Comparison of ENCODE assay signal across 8 mouse cellular contexts in the genomic region with DNA sequence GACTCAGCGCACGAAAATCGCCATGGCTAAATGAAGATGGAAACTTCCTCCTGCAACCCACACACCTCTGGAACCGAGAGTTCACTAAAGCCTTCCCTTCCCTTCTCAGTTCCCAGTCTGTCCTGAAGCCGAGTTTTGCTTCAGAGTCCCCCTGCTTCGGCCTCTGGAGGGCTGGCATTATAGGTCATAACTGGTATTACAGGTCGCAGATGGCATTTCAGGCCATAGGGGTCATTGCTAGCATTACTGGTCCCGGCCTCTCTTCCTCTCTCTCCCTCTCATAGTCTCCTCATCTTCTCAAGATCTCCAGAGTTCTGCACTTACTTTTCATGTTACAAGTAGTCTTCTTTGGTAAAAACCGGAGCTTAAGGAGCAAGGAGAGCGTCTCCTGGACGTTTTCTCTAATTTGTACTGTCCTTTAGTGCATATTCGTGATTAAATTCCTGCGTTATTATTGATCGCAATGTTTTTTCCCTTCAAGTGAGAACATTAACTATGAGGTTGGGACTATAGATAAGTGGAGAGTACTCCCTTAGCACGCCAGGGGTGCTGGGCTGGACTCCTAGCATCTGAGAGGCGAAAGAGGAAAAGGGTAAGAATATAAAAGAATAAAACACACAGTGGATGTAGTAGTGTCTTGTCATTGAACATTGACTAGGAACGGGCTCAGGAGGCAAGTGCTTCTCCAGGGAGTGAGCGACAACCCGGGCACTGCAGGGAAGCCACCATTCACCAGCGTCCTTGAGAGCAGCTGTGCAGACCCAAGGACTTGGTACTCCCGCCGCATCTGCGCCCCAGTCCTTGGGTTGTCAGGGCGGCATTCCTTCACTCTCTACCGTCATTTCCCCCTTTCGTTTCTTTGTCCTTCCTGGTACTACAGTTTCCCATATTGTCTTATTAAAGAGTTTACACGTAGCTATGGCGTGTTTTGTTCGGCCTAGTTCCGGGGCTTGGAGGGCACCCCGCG. TPM values are rescaled to one million over a fixed set of nuclear protein-coding genes. Genes with fewer than 3 reads are reported as not detected.
DNase-seq lines count a peak whose midpoint lies in the region; ATAC-seq and TF ChIP-seq lines count a peak whose summit lies in the region.

No protein-coding gene starts in this region.

- no peak for TF ChIP-seq POLR2A in kidney, adult 2 months (IDR thresholded peaks at IDR 0.05; ENCODE audit: low read depth, low read length)

- no peaks in the 10 kb centered on the region for H3K27me3 ChIP-seq in embryonic facial prominence, embryonic 15.5 days
- no peaks in the 10 kb centered on the region for H3K27me3 ChIP-seq in kidney, adult 2 months (replicated peaks; ENCODE audit: control insufficient read depth, insufficient read depth, low read length)

- peak overlapping the region; percentile 74 for H3K4me3 ChIP-seq in embryonic facial prominence, embryonic 15.5 days (replicated peaks)
- H3K4me3 ChIP-seq in kidney, adult 2 months (ENCODE audit: insufficient read depth, low read depth, low read length), result peak overlapping the region; percentile 74

- H3K9me3 ChIP-seq in embryonic facial prominence, embryonic 15.5 days (replicated peaks), result no peaks in the 10 kb centered on the region

- no peak for TF ChIP-seq CTCF in kidney, adult 2 months (conservative IDR thresholded peaks at IDR 0.05; ENCODE audit: insufficient read depth, insufficient read length, low read depth, low read length)

- H3K4me1 ChIP-seq in embryonic facial prominence, embryonic 15.5 days, result peaks cover 22% of the 10 kb centered on the region
- peaks cover 4% of the 10 kb centered on the region for H3K4me1 ChIP-seq in kidney, adult 2 months (ENCODE audit: control insufficient read depth, insufficient read depth, low read length)

- H3K27ac ChIP-seq in embryonic facial prominence, embryonic 15.5 days (replicated peaks), result peak overlapping the region; percentile 90
- peak overlapping the region; percentile 57 for H3K27ac ChIP-seq in kidney, adult 2 months (ENCODE audit: insufficient read depth, low read depth, low read length)

- H3K9ac ChIP-seq in embryonic facial prominence, embryonic 15.5 days, result peak overlapping the region; percentile 78

- WGBS in embryonic facial prominence, embryonic 15.5 days, result 13% methylated on average over 32 of the region's 32 CpGs
- 32% methylated on average over 32 of the region's 32 CpGs for WGBS in kidney, adult 2 months

- H3K4me2 ChIP-seq in embryonic facial prominence, embryonic 15.5 days (replicated peaks), result peak overlapping the region; percentile 68

- peak; percentile 53 for ATAC-seq in embryonic facial prominence, embryonic 15.5 days (ENCODE audit: insufficient number of reproducible peaks, low FRiP score, low TSS enrichment, low read depth)

- DNase-seq in layer of hippocampus, adult 9-10 months (ENCODE audit: low spot score), result peak; percentile 29
- no peak for DNase-seq in layer of hippocampus, postnatal 36 days
- peak; percentile 76 for DNase-seq in R1 (ENCODE audit: low read depth, low spot score)
- DNase-seq in kidney, adult 2 months, result peak; percentile 43
- peak; percentile 47 for DNase-seq in lung, postnatal 10 days
- DNase-seq in right cerebral cortex, postnatal 10 days (ENCODE audit: low spot score in 2 of 2), result peak; percentile 43 to 53
- no peak for DNase-seq in Muller cell, postnatal 12 days (ENCODE audit: inconsistent ontology term)

- no peaks in the 10 kb centered on the region for H3K36me3 ChIP-seq in embryonic facial prominence, embryonic 15.5 days
- H3K36me3 ChIP-seq in kidney, adult 2 months (ENCODE audit: control insufficient read depth, insufficient read depth, low read length), result no peaks in the 10 kb centered on the region

RNA-seq across cellular contexts. Expression of gene Ano6, which starts 0.8 kb away (rescaled TPM):
- total RNA-seq in layer of hippocampus, postnatal 36 days (2021), result 10 to 100 TPM; 26.7 TPM
- polyA plus RNA-seq in embryonic facial prominence, embryonic 15.5 days (2015; fragmentation: Nextera tagmentation; extraction: Ambion mirVana), result 50.3 and 51.5 TPM in 2 replicates
- 40.3 and 47.0 TPM in 2 replicates for polyA plus RNA-seq in kidney, adult 2 months (2012; rRNA removed)

Comparison
In these comparisons a context has a peak if more than half of its experiments do, and no peak if none do; other contexts are left out.
1. DNase-seq: peak in layer of hippocampus, adult 9-10 months (single experiment), R1 (single experiment), kidney, adult 2 months (single experiment), lung, postnatal 10 days (single experiment) and right cerebral cortex, postnatal 10 days (2 of 2); none in layer of hippocampus, postnatal 36 days (0 of 2) and Muller cell, postnatal 12 days (single experiment).